Mouse (Mus musculus) myocyte (in vitro differentiated cells): ENCODE results near the gene Acot5.

Experiments
- CEBPB ChIP-seq: IDR thresholded peaks from 2 replicates; pipeline ENCODE4 v1.6.1; 2011; ENCODE audit warnings: mild to moderate bottlenecking, moderate library complexity; ENCODE audit not compliant: poor library complexity, insufficient read depth, severe bottlenecking
- E2F4 ChIP-seq: IDR thresholded peaks from one replicate; pipeline ENCODE4 v1.6.1; 2011; ENCODE audit warnings: mild to moderate bottlenecking, control low read depth, moderate library complexity; ENCODE audit not compliant: insufficient read depth
- MAX ChIP-seq: IDR thresholded peaks from one replicate; pipeline ENCODE4 v1.6.1; 2011; ENCODE audit warnings: low read depth, mild to moderate bottlenecking, control low read depth
- MYOD1 ChIP-seq, 3 experiments: IDR thresholded peaks; one replicate each; pipeline ENCODE4 v1.6.1; 2011; ENCODE audit warnings: control low read depth in 2 of 3, low read depth in 2 of 3, mild to moderate bottlenecking in 2 of 3, moderate library complexity in 1 of 3; ENCODE audit not compliant: insufficient read length in 2 of 3, control insufficient read depth in 1 of 3
- POLR2A ChIP-seq: IDR thresholded peaks from one replicate; pipeline ENCODE4 v1.6.1; 2011; ENCODE audit warnings: low read depth, mild to moderate bottlenecking, control low read depth, moderate library complexity; ENCODE audit not compliant: insufficient read length
- POLR2AphosphoS2 ChIP-seq: IDR thresholded peaks from one replicate; pipeline ENCODE4 v1.6.1; 2011; ENCODE audit warnings: low read depth, control low read depth; ENCODE audit not compliant: insufficient read length
- REST ChIP-seq: IDR thresholded peaks from one replicate; pipeline ENCODE4 v1.6.1; 2011; ENCODE audit warnings: mild to moderate bottlenecking, control low read depth, moderate library complexity; ENCODE audit not compliant: insufficient read depth, insufficient read length
- SRF ChIP-seq: IDR thresholded peaks from one replicate; pipeline ENCODE4 v1.6.1; 2011; ENCODE audit warnings: low read depth; ENCODE audit not compliant: control insufficient read depth, insufficient read length
- TCF12 ChIP-seq: IDR thresholded peaks from one replicate; pipeline ENCODE4 v1.6.1; 2011; ENCODE audit warnings: mild to moderate bottlenecking, control low read depth; ENCODE audit not compliant: poor library complexity, insufficient read depth, severe bottlenecking
- TCF3 ChIP-seq: IDR thresholded peaks from one replicate; pipeline ENCODE4 v1.6.1; 2011; ENCODE audit warnings: low read depth, control low read depth; ENCODE audit not compliant: insufficient read length
- USF1 ChIP-seq: IDR thresholded peaks from one replicate; pipeline ENCODE4 v1.6.1; 2011; ENCODE audit warnings: low read depth, mild to moderate bottlenecking, control low read depth, moderate library complexity

- TF ChIP-seq POLR2AphosphoS2 = no peak
- no peak for TF ChIP-seq POLR2A
- no peak for TF ChIP-seq USF1
- no peak for TF ChIP-seq E2F4
- TF ChIP-seq MAX = no peak
- no peak for TF ChIP-seq SRF
- TF ChIP-seq MYOD1 (IDR thresholded peaks at IDR 0.05; ENCODE audit: control insufficient read depth in 1 of 3, insufficient read length in 2 of 3, low read depth in 2 of 3) = no peak
- no peak for TF ChIP-seq CEBPB
- TF ChIP-seq TCF12 = no peak
- TF ChIP-seq REST = no peak
- no peak for TF ChIP-seq TCF3
Measured at GRCm38 (mm10) chr12:84100071-84100470, 30.9 kb downstream of the Acot5 start.
